Mouse (Mus musculus): ENCODE results near the gene Clasp1. TPM values are rescaled to one million over a fixed set of nuclear protein-coding genes. Genes with fewer than 3 reads are reported as not detected.
A peak's percentile ranks its signal among the peaks of the same experiment; 100 is the strongest.

Clasp1 gene
- polyA plus RNA-seq, 1 experiment = 86.3 TPM

DNA sequence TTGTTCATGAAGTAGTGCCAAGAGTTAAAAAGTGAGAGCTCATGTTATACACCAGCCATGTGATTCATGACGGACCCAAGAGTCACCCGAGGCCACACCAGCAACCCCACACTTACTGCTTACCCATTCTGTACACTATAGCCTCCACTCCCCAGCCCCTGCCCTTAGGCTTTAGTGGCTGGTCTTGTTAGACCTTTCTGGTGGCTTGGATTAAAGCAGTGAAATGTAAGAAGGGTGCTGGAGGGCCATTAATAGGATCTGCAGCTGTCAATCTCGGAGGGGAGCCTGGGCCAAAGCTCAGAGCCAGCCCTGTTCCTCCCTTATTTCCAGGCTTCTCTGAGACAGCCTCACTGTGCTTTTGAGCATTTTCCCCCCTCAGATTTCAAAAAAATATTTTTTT lies 56.1 kb downstream of the Clasp1 start:
- Histone ChIP-seq H3K27ac (ENCODE audit: insufficient read depth, low read length) (no peak overlapping the region), H3K4me1 (ENCODE audit: control insufficient read depth, insufficient read depth, low read length) (peaks cover 12% of the 10 kb centered on the region), H3K4me3 (ENCODE audit: insufficient read depth, low read length) (no peak overlapping the region)
- TF ChIP-seq POLR2A (IDR thresholded peaks at IDR 0.05; ENCODE audit: low read depth, low read length) (no peak), CTCF (IDR thresholded peaks at IDR 0.05; ENCODE audit: borderline replicate concordance, insufficient read depth, low read length) (no peak)

- TF ChIP-seq CTCF (IDR thresholded peaks at IDR 0.05; ENCODE audit: borderline replicate concordance, insufficient read depth, low read length) (no peak), POLR2A (IDR thresholded peaks at IDR 0.05; ENCODE audit: low read depth, low read length) (no peak)
- Histone ChIP-seq H3K27ac (ENCODE audit: insufficient read depth, low read length) (no peak overlapping the region), H3K4me3 (ENCODE audit: insufficient read depth, low read length) (no peak overlapping the region), H3K4me1 (ENCODE audit: control insufficient read depth, insufficient read depth, low read length) (peaks cover 10% of the 10 kb centered on the region)
Observed at GRCm38 (mm10) chr1:118445441-118445840, 56.6 kb downstream of the Clasp1 start.

DNA sequence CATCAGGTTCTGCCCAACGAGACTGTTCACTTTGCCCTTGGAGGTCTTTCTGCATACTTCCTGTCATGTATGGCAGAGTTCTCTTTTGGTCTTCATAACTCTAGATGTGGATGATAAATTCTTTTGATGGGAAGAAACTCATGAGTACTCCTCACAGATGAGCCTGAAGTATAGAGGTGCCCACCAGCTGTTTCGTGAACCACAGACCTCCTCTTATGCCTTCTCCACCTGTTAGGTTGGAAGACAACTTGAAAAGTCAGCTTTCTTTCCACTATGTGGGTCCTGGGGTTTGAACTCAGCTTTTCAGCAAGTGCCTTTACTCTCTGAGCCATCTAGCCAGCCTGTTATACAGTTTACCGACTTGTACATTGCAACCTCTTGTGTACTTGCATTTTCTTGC lies 57.1 kb downstream of the Clasp1 start:
- H3K4me1 ChIP-seq (ENCODE audit: control insufficient read depth, insufficient read depth, low read length) = peaks cover 6% of the 10 kb centered on the region
- no peak for TF ChIP-seq POLR2A (IDR thresholded peaks at IDR 0.05; ENCODE audit: low read depth, low read length)
- no peak for TF ChIP-seq CTCF (IDR thresholded peaks at IDR 0.05; ENCODE audit: borderline replicate concordance, insufficient read depth, low read length)
- no peak overlapping the region for H3K27ac ChIP-seq (ENCODE audit: insufficient read depth, low read length)
- no peak overlapping the region for H3K4me3 ChIP-seq (ENCODE audit: insufficient read depth, low read length)

- Histone ChIP-seq H3K27ac (ENCODE audit: insufficient read depth, low read length) (peak overlapping the region; percentile 6; the same call in 1 of the 2 replicates), H3K4me3 (ENCODE audit: insufficient read depth, low read length) (no peak overlapping the region), H3K4me1 (ENCODE audit: control insufficient read depth, insufficient read depth, low read length) (peaks cover 4% of the 10 kb centered on the region)
- TF ChIP-seq POLR2A (IDR thresholded peaks at IDR 0.05; ENCODE audit: low read depth, low read length) (no peak), CTCF (IDR thresholded peaks at IDR 0.05; ENCODE audit: borderline replicate concordance, insufficient read depth, low read length) (no peak)
Observed at GRCm38 (mm10) chr1:118447131-118447530, 58.3 kb downstream of the Clasp1 start.

GRCm38 (mm10) chr1:118448214-118448613 lies 59.4 kb downstream of the Clasp1 start:
- no peak overlapping the region for H3K27ac ChIP-seq (ENCODE audit: insufficient read depth, low read length)
- peaks cover 10% of the 10 kb centered on the region for H3K4me1 ChIP-seq (ENCODE audit: control insufficient read depth, insufficient read depth, low read length)
- H3K4me3 ChIP-seq (ENCODE audit: insufficient read depth, low read length) = no peak overlapping the region
- TF ChIP-seq POLR2A (IDR thresholded peaks at IDR 0.05; ENCODE audit: low read depth, low read length) = no peak
- TF ChIP-seq CTCF (IDR thresholded peaks at IDR 0.05; ENCODE audit: borderline replicate concordance, insufficient read depth, low read length) = no peak

- H3K4me3 ChIP-seq (ENCODE audit: insufficient read depth, low read length) = no peak overlapping the region
- H3K27ac ChIP-seq (ENCODE audit: insufficient read depth, low read length) = no peak overlapping the region
- TF ChIP-seq POLR2A (IDR thresholded peaks at IDR 0.05; ENCODE audit: low read depth, low read length) (no peak), CTCF (IDR thresholded peaks at IDR 0.05; ENCODE audit: borderline replicate concordance, insufficient read depth, low read length) (no peak)
- peaks cover 17% of the 10 kb centered on the region for H3K4me1 ChIP-seq (ENCODE audit: control insufficient read depth, insufficient read depth, low read length)
Observed at GRCm38 (mm10) chr1:118450891-118451450, 62.1 kb downstream of the Clasp1 start.

GRCm38 (mm10) chr1:118453577-118453976 lies 64.7 kb downstream of the Clasp1 start:
- TF ChIP-seq CTCF (IDR thresholded peaks at IDR 0.05; ENCODE audit: borderline replicate concordance, insufficient read depth, low read length) (no peak), POLR2A (IDR thresholded peaks at IDR 0.05; ENCODE audit: low read depth, low read length) (no peak)
- Histone ChIP-seq H3K4me3 (ENCODE audit: insufficient read depth, low read length) (no peak overlapping the region), H3K27ac (ENCODE audit: insufficient read depth, low read length) (peak overlapping the region; percentile 81; the same call in 1 of the 2 replicates), H3K4me1 (ENCODE audit: control insufficient read depth, insufficient read depth, low read length) (peaks cover 32% of the 10 kb centered on the region)

DNA sequence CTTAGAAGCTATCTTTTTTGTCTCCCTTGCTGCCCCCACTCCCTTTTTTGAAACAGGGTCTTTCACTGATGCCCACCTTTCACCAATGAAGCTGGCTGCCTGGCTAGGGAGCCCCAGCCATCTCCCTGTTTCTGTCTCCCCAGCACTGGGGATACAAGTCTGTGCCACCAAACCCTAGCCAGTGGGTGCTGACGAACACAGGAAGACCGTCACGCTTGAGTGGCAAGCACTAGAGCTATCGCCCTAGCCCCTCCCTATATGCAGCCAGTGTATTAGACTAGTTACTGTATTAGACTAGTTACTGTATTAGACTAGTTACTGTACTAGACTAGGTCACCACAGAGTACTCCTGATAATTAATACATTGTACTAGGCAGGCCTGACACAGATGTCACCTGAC lies 66.0 kb downstream of the Clasp1 start:
- Histone ChIP-seq H3K4me3 (ENCODE audit: insufficient read depth, low read length) (no peak overlapping the region), H3K4me1 (ENCODE audit: control insufficient read depth, insufficient read depth, low read length) (peaks cover 30% of the 10 kb centered on the region), H3K27ac (ENCODE audit: insufficient read depth, low read length) (no peak overlapping the region)
- TF ChIP-seq CTCF (IDR thresholded peaks at IDR 0.05; ENCODE audit: borderline replicate concordance, insufficient read depth, low read length) = no peak
- TF ChIP-seq POLR2A (IDR thresholded peaks at IDR 0.05; ENCODE audit: low read depth, low read length) = no peak

GRCm38 (mm10) chr1:118457256-118457882 lies 68.5 kb downstream of the Clasp1 start:
- H3K4me3 ChIP-seq (ENCODE audit: insufficient read depth, low read length) = no peak overlapping the region
- peaks cover 30% of the 10 kb centered on the region for H3K4me1 ChIP-seq (ENCODE audit: control insufficient read depth, insufficient read depth, low read length)
- no peak for TF ChIP-seq CTCF (IDR thresholded peaks at IDR 0.05; ENCODE audit: borderline replicate concordance, insufficient read depth, low read length)
- TF ChIP-seq POLR2A (IDR thresholded peaks at IDR 0.05; ENCODE audit: low read depth, low read length) = no peak
- H3K27ac ChIP-seq (ENCODE audit: insufficient read depth, low read length) = no peak overlapping the region

GRCm38 (mm10) chr1:118457883-118458259 lies 69.0 kb downstream of the Clasp1 start:
- TF ChIP-seq CTCF (IDR thresholded peaks at IDR 0.05; ENCODE audit: borderline replicate concordance, insufficient read depth, low read length) = no peak
- no peak for TF ChIP-seq POLR2A (IDR thresholded peaks at IDR 0.05; ENCODE audit: low read depth, low read length)
- Histone ChIP-seq H3K4me3 (ENCODE audit: insufficient read depth, low read length) (no peak overlapping the region), H3K27ac (ENCODE audit: insufficient read depth, low read length) (no peak overlapping the region), H3K4me1 (ENCODE audit: control insufficient read depth, insufficient read depth, low read length) (peaks cover 27% of the 10 kb centered on the region)
